Mouse (Mus musculus) megakaryocyte-erythroid progenitor cell, adult 5 weeks (primary cell): Measurements from ENCODE around the gene Rhof. TPM values are rescaled to one million over a fixed set of nuclear protein-coding genes. Genes with fewer than 3 reads are reported as not detected.

Experiments used
- polyA plus RNA-seq: library from polyadenylated mRNA; stranded (reverse); fragments of >175 nt; gene quantifications from 2 replicates; pipeline ENCODE4 v1.2.3, GENCODE M21; 2012

The Rhof gene
- 7.0 and 11.1 TPM in 2 replicates for polyA plus RNA-seq

DNA sequence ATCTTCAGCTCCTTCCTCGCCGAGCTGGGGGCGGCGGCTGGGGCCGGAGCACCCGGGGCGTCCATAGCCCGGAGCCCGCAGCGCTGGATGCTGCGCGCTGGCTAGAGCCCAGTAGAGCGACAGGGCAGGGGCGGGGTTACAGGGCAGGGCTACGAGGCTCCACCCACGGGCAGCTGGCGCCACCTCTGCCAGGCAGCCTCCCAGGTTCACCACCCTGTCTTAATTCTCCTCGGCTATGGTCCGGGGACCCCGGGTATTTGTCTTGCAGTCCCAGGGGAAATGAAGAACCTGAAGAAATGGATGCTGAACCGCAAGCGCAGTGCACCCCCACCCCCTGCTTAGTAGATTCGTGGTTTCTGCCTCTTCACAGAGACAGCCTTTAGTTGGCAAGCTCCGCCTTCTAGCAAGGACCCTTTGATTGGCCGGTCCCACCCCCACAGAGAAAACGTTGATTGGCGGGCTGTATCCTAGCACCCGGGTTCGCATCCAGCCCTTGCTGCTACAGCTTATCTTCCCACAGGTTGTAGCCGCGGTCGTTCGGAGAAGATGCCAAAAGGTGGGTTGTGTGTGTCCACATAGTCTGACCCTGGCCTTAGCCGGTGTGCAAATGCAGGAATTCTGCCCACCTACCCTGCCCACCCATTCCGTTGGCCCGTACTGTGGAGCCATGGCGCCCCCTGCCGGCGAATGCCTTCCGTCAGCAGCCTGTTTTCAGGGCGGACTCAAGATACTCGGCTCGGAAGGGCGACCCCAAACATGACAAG is at the start of gene Rhof:
Gene Rhof, minus strand, starts transcription at position 385 of the 764 bp plus-strand sequence.

DNA sequence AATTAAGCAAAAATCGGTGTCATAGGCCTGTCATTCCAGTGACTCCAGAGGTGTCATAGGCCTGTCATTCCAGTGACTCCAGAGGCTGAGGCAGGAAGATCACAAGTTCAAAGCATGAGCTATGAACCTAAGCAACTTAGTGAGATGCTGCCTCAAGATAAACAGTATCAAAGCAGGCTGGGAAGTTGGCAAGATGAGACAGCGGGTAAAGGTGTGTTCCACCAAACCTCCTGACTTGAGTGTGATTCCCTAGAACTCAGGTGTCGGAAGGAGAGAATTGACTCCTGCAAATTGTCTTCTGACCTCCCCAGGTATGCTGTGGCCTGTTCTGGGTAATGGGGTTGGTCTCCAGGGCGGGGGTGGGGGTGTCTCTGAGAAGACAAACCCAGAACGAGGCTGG is 36.8 kb upstream of the Rhof start, which contains the start of gene Psmd9:
Gene Psmd9, plus strand, starts transcription at position 130 of the 400 bp plus-strand sequence.

DNA sequence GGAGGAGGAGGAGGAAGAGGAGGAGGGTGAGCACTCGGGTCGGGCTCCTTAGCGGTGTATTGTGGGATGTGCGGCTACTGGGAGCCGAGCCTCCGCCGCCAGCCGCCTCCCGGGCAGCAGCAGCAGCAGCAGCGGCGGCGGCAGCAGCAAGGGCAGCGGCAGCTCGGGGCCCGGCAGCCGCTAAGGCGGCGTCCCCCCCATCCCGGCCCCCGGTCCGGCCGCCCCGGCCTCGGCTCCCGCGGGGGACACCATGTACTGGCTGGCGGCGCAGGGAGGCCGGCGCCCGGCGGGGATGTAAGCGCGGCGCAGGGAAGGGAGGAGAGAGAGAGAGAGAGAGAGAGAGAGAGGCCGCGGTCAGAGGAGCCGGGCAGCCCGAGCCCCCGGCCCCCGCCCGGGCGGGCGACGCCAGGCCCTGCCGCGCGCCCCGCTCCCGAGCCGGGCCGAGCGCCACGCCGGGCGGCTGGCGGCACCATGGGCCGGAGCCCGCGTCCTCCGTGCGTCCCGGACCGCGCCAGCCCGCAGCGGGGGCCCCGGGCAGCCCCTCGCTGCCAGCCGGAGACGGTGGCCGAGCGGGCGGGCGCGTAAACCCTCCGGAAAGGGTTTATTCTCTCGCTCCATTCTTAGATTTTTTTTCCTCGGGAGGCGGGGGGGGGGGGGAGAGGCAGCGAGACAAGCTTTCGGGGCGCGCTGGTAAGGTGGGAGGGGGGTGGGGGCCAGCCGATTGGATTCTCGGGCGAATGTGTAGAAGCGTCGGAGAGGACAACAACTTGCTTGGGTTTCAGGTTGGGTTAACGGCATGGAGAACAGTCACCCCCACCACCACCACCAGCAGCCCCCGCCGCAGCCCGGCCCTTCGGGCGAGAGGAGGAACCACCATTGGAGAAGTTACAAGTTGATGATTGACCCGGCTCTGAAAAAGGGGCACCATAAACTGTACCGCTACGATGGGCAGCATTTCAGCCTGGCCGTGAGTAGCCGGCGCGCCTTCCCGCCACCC is 10.0 kb upstream of the Rhof start, which contains the start of gene Setd1b:
Gene Setd1b, plus strand, starts transcription at position 33 of the 997 bp plus-strand sequence.

DNA sequence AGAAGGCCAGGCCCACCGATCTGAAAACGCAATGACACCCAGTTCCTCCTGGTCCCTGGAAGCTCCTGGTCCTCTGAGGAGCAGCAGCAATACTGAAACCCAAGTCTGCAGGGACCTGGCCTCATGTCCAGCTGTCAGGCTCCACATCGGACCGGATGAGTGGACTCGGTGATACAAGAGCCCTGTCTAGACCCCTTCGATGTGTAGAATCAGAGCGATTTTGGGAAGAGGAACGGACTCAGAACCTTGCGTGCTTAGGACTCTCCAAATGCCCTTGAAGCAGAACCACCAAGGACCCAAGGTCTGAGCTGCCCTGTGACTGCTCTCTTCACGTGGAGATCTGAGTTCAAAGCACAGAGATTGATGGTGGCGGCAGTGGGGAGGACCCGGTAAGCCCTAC is 64.4 kb downstream of the Rhof start, which contains the start of gene Tmem120b:
Gene Tmem120b, plus strand, starts transcription at position 301 of the 400 bp plus-strand sequence.

Other genes starting within 250 kb of the Rhof start
- gene Kdm2b, start 142.9 kb downstream of the Rhof start, polyA plus RNA-seq, result 87.1 and 96.1 TPM in 2 replicates
- 61.2 and 89.1 TPM in 2 replicates for gene Orai1, start 117.6 kb downstream of the Rhof start, polyA plus RNA-seq
- not detected in 2 replicates for gene Morn3, start 85.7 kb downstream of the Rhof start, polyA plus RNA-seq
- 4.2 and 7.6 TPM in 2 replicates for gene Tmem120b, start 64.3 kb downstream of the Rhof start, polyA plus RNA-seq
- 74.7 and 94.2 TPM in 2 replicates for gene Setd1b, start 9.5 kb upstream of the Rhof start, polyA plus RNA-seq
- 69.0 and 81.6 TPM in 2 replicates for gene Psmd9, start 36.7 kb upstream of the Rhof start, polyA plus RNA-seq
- gene Hpd, start 50.0 kb upstream of the Rhof start, polyA plus RNA-seq, result not detected in 2 replicates
- 0.05 and 0.08 TPM in 2 replicates for gene Wdr66, start 119.4 kb upstream of the Rhof start, polyA plus RNA-seq
- gene Bcl7a, start 211.1 kb upstream of the Rhof start, polyA plus RNA-seq, result 36.7 and 37.3 TPM in 2 replicates